Mouse (Mus musculus) lung, postnatal 36 days (tissue): ENCODE data around the gene Cmbl.

ENCODE experiments used
- DNase-seq: peaks from one replicate; pipeline ENCODE4 v3.0.0; 2022; ENCODE audit warnings: mixed read lengths

Gene Cmbl

GRCm38 (mm10) chr15:31627277-31628154 lies 62.3 kb downstream of the Cmbl start:
- no peak for DNase-seq

- DNase-seq: no peak
These were observed 63.0 kb downstream of the Cmbl start for GRCm38 (mm10) chr15:31628180-31628579.

GRCm38 (mm10) chr15:31629556-31629955 lies 64.4 kb downstream of the Cmbl start:
- no peak for DNase-seq

GRCm38 (mm10) chr15:31631396-31631858 lies 66.2 kb downstream of the Cmbl start:
- no peak for DNase-seq

- DNase-seq: no peak
These were observed 67.3 kb downstream of the Cmbl start for GRCm38 (mm10) chr15:31632478-31632877.

GRCm38 (mm10) chr15:31634582-31634981 lies 69.4 kb downstream of the Cmbl start:
- no peak for DNase-seq

GRCm38 (mm10) chr15:31636091-31636595 lies 71.0 kb downstream of the Cmbl start:
- DNase-seq: no peak
